Mouse (Mus musculus): ENCODE results near the gene Dnah17. TPM values are rescaled to one million over a fixed set of nuclear protein-coding genes. Genes with fewer than 3 reads are reported as not detected.

The Dnah17 gene
- total RNA-seq, 1 experiment = 0.40 TPM

- Histone ChIP-seq H3K36me3 (ENCODE audit: control insufficient read depth, insufficient read depth, low read length, poor library complexity, severe bottlenecking) (no peaks in the 10 kb centered on the region), H3K4me3 (ENCODE audit: insufficient read depth in 1 of 2, low read depth in 1 of 2, low read length in 2 of 2, poor library complexity in 1 of 2, severe bottlenecking in 1 of 2) (no peak overlapping the region), H3K9ac (ENCODE audit: insufficient read depth, low read depth, low read length, poor library complexity, severe bottlenecking) (no peak overlapping the region), H3K9me3 (ENCODE audit: control insufficient read depth, insufficient read depth, low read depth, low read length) (no peaks in the 10 kb centered on the region), H3K4me1 (ENCODE audit: control insufficient read depth in 2 of 2, insufficient read depth in 2 of 2, low read length in 2 of 2, poor library complexity in 1 of 2) (peaks cover 3 to 13% of the 10 kb centered on the region in 2 experiments; a peak in 2 of 4 replicates), H3K27ac (ENCODE audit: insufficient read depth, low read depth, low read length, poor library complexity, severe bottlenecking) (no peak overlapping the region)
- no peak for DNase-seq (ENCODE audit: low read depth, low spot score)
- TF ChIP-seq ZC3H11A (IDR thresholded peaks at IDR 0.05; ENCODE audit: borderline replicate concordance, low read depth, low read length) = no peak
- TF ChIP-seq MAFK (IDR thresholded peaks at IDR 0.05; ENCODE audit: insufficient read depth, low read depth, low read length) = no peak
- no peak for TF ChIP-seq CHD2 (IDR thresholded peaks at IDR 0.05; ENCODE audit: low read depth, low read length)
- no peak for TF ChIP-seq HCFC1 (IDR thresholded peaks at IDR 0.05; ENCODE audit: borderline replicate concordance, insufficient read depth, low read length)
- in situ Hi-C loops (cut with MboI; ENCODE audit: low sequenced_read_pairs in 2 of 2, unreplicated experiment in 2 of 2) = no loop called here
Observed at GRCm38 (mm10) chr11:118129812-118130211, 622 bp downstream of the Dnah17 start.

- TF ChIP-seq ZNF384 (IDR thresholded peaks at IDR 0.05; ENCODE audit: low read depth, low read length) = no peak
- no peak for TF ChIP-seq CHD2 (IDR thresholded peaks at IDR 0.05; ENCODE audit: low read depth, low read length)
- TF ChIP-seq HCFC1 (IDR thresholded peaks at IDR 0.05; ENCODE audit: borderline replicate concordance, insufficient read depth, low read length) = no peak
- no peak for TF ChIP-seq MAFK (IDR thresholded peaks at IDR 0.05; ENCODE audit: insufficient read depth, low read depth, low read length)
- no peak for TF ChIP-seq ZC3H11A (IDR thresholded peaks at IDR 0.05; ENCODE audit: borderline replicate concordance, low read depth, low read length)
- DNase-seq (ENCODE audit: low read depth, low spot score) = no peak
- Histone ChIP-seq H3K36me3 (ENCODE audit: control insufficient read depth, insufficient read depth, low read length, poor library complexity, severe bottlenecking) (no peaks in the 10 kb centered on the region), H3K4me3 (ENCODE audit: insufficient read depth in 1 of 2, low read depth in 1 of 2, low read length in 2 of 2, poor library complexity in 1 of 2, severe bottlenecking in 1 of 2) (no peak overlapping the region), H3K9me3 (ENCODE audit: control insufficient read depth, insufficient read depth, low read depth, low read length) (no peaks in the 10 kb centered on the region), H3K27ac (ENCODE audit: insufficient read depth, low read depth, low read length, poor library complexity, severe bottlenecking) (no peak overlapping the region), H3K4me1 (ENCODE audit: control insufficient read depth in 2 of 2, insufficient read depth in 2 of 2, low read length in 2 of 2, poor library complexity in 1 of 2) (peaks cover 0 to 8% of the 10 kb centered on the region in 2 experiments; a peak in 2 of 4 replicates), H3K9ac (ENCODE audit: insufficient read depth, low read depth, low read length, poor library complexity, severe bottlenecking) (no peak overlapping the region)
- in situ Hi-C loops (cut with MboI; ENCODE audit: low sequenced_read_pairs in 2 of 2, unreplicated experiment in 2 of 2) = no loop called here
Observed at GRCm38 (mm10) chr11:118121592-118121991, 8.8 kb downstream of the Dnah17 start.

GRCm38 (mm10) chr11:118118777-118119176 lies 11.7 kb downstream of the Dnah17 start:
- no peaks in the 10 kb centered on the region for H3K9me3 ChIP-seq (ENCODE audit: control insufficient read depth, insufficient read depth, low read depth, low read length)
- no peak overlapping the region for H3K9ac ChIP-seq (ENCODE audit: insufficient read depth, low read depth, low read length, poor library complexity, severe bottlenecking)
- H3K27ac ChIP-seq (ENCODE audit: insufficient read depth, low read depth, low read length, poor library complexity, severe bottlenecking) = no peak overlapping the region
- H3K36me3 ChIP-seq (ENCODE audit: control insufficient read depth, insufficient read depth, low read length, poor library complexity, severe bottlenecking) = no peaks in the 10 kb centered on the region
- H3K4me3 ChIP-seq (ENCODE audit: insufficient read depth in 1 of 2, low read depth in 1 of 2, low read length in 2 of 2, poor library complexity in 1 of 2, severe bottlenecking in 1 of 2) = no peak overlapping the region
- TF ChIP-seq HCFC1 (IDR thresholded peaks at IDR 0.05; ENCODE audit: borderline replicate concordance, insufficient read depth, low read length) = no peak
- no peak for DNase-seq (ENCODE audit: low read depth, low spot score)
- peaks cover 0 to 12% of the 10 kb centered on the region in 2 experiments; a peak in 2 of 4 replicates for H3K4me1 ChIP-seq (ENCODE audit: control insufficient read depth in 2 of 2, insufficient read depth in 2 of 2, low read length in 2 of 2, poor library complexity in 1 of 2)
- in situ Hi-C loops (cut with MboI; ENCODE audit: low sequenced_read_pairs in 2 of 2, unreplicated experiment in 2 of 2) = no loop called here

DNA sequence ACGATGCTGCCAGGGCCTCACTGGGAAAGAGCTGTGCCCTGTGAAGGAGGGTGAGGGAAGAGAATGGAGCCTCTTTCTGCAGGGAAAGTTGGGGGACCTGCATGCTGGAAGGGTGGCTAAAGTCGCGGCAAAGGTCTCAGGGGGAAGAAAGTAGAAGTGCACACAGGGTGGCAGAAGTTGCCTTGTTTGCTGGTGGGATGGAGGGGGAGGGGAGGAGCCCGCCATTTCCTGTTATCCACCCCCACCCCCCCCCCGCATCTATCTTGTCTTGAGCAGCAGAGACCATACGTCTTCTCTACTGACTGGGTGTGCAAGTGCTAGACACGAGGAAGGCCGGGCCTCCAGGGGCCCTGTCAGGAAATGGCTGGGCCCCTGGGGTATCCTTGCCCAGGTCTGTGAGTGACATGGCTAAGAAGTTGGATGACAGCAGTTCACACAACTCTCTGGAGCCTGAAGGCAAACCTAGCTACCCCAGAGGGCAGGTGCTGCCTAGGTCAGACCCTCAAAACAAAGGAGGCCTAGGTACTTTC lies 15.8 kb downstream of the Dnah17 start:
- Histone ChIP-seq H3K4me3 (ENCODE audit: insufficient read depth in 1 of 2, low read depth in 1 of 2, low read length in 2 of 2, poor library complexity in 1 of 2, severe bottlenecking in 1 of 2) (no peak overlapping the region), H3K9ac (ENCODE audit: insufficient read depth, low read depth, low read length, poor library complexity, severe bottlenecking) (no peak overlapping the region), H3K4me1 (ENCODE audit: control insufficient read depth in 2 of 2, insufficient read depth in 2 of 2, low read length in 2 of 2, poor library complexity in 1 of 2) (peaks cover 0 to 6% of the 10 kb centered on the region in 2 experiments; a peak in 1 of 4 replicates), H3K36me3 (ENCODE audit: control insufficient read depth, insufficient read depth, low read length, poor library complexity, severe bottlenecking) (no peaks in the 10 kb centered on the region), H3K27ac (ENCODE audit: insufficient read depth, low read depth, low read length, poor library complexity, severe bottlenecking) (no peak overlapping the region), H3K9me3 (ENCODE audit: control insufficient read depth, insufficient read depth, low read depth, low read length) (no peaks in the 10 kb centered on the region)
- TF ChIP-seq ZNF384 (IDR thresholded peaks at IDR 0.05; ENCODE audit: low read depth, low read length) (no peak), ZC3H11A (IDR thresholded peaks at IDR 0.05; ENCODE audit: borderline replicate concordance, low read depth, low read length) (no peak), HCFC1 (IDR thresholded peaks at IDR 0.05; ENCODE audit: borderline replicate concordance, insufficient read depth, low read length) (no peak), CHD2 (IDR thresholded peaks at IDR 0.05; ENCODE audit: low read depth, low read length) (no peak), MAFK (IDR thresholded peaks at IDR 0.05; ENCODE audit: insufficient read depth, low read depth, low read length) (no peak)
- in situ Hi-C loops (cut with MboI; ENCODE audit: low sequenced_read_pairs in 2 of 2, unreplicated experiment in 2 of 2) = no loop called here
- DNase-seq (ENCODE audit: low read depth, low spot score) = no peak

Data from ES-E14 (cell line).